Mouse (Mus musculus) urinary bladder, adult 2 months (tissue): ENCODE data around the gene Akap4. TPM values are rescaled to one million over a fixed set of nuclear protein-coding genes. Genes with fewer than 3 reads are reported as not detected.

Source experiments
- DNase-seq: peaks from one replicate; pipeline ENCODE4 v3.0.0; 2022; ENCODE audit warnings: low spot score
- polyA plus RNA-seq: library from polyadenylated mRNA; depleted of rRNA; stranded (reverse); fragments of >200 nt; gene quantifications from 2 replicates; pipeline ENCODE4 v1.2.3, GENCODE M21; 2012; rRNA removed

Akap4 gene
- polyA plus RNA-seq: not detected in 2 replicates

DNA sequence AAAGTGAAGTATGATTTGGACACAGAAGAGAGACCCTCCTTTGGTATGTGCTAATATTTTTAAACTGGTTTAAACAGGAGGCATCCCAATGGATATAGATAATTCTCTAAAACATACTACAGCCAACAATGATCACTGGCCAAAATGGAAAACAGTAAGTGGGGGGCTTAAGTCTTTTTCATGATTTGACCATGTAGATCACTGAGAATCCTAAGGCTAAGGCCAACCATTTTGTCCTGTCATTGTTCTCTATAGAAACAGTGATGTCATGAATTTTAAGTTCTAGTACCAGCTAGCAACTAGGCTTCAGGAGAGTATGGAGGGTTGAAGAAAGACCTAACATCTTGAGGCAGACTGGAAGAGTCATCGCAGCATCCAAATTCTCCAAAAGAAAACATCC lies at the start of gene Akap4:
Akap4 (plus strand) TSS at position 301 of the 400 bp plus-strand sequence.
- DNase-seq: no peak

DNA sequence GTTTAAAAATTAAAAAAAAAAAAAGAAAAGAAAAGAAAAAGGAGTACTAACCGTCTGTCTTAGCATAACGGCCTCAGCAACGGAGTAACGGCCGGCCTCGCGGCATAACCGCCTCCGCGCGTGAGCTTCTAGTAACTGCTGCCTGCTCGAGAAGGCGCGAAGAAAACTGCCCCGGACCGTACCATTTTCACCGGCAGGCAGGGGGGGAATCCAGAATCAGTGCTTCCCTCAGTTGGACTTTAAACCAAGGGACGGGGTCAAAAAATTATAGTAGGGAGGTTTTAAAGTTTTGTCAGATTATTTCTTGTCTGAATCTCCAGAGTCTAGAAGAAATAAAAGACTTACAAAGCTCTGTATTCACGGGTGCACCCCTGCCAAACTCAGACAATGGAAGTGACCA lies 25.8 kb upstream of the Akap4 start, which contains the start of gene Ccnb3:
Ccnb3 (minus strand) TSS at position 101 of the 400 bp plus-strand sequence.
- no peak for DNase-seq

DNA sequence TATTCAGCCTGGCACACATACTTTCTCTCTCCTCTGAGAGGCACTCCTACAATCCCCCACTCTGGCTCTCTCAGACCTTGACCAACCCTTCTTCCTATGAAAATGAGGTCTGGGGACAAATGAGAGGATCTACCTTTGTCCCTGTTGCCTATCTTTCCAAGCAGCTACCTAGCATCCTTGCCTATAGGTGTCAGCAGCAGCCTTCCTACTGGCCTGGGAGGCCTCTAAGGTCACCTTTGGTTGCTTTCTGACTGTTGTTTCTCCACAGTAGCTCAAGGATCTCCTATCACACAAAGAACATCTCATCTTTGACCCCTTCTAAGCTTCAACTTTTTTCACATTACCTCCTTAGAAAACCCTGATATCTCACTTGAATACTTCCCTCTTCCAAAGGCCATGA lies 10.3 kb upstream of the Akap4 start:
- no peak for DNase-seq

DNA sequence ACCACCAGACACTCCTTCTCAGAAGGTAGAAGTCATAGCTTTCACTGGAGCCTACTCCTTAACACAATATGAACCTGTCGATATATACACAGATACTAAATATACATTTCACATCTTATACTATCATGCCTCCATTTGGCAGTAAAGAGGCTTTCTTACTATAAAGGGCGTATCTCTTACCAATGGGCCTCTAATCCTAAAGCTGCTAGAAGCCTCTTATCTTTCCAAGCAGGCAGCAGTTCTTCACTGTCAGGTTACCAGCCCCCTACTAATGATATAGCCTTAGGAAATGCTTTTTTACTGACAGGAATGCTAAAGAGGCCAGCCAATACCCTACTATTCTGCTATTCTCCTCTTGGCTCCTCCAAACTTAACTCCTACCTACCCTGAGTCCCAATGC lies 9.7 kb upstream of the Akap4 start:
- DNase-seq: no peak

DNA sequence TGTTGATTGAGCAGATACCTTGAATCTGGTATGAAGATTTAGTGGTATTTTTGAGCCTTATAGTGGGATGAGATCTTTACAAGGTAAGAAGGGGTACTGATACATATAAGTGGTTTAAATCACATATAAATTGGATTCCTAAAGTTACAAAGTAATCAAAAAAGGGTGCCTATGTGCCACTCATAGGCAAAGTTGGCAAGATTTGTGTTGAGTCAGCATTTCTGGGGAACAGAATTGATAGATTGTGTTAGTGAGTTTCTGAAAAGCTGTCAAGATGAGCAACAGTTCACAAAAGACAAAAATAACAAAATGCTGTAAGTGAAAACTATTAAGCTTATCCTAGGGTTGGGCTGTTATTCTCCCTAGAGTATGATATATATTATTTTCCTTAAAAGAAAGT lies 3.2 kb upstream of the Akap4 start:
- no peak for DNase-seq

DNA sequence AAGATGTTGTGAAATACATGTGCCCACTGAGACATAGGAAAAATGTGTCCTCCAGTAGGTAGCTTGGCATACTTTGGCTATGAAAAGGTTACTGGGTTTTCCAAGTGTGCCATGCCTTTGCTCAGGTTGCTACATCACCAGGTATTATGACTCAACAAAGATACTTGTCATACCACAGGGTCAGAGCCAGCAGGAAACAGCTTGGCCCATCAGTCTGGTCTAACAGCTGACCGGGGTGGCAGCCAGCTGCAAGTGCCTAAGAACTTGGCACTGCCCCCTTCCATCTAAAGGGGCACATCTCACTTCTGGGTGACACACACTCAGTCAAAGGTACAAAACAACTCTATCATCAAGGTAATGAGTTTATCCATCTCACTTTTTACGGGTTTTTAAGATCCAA lies 683 bp downstream of the Akap4 start:
- DNase-seq: no peak

DNA sequence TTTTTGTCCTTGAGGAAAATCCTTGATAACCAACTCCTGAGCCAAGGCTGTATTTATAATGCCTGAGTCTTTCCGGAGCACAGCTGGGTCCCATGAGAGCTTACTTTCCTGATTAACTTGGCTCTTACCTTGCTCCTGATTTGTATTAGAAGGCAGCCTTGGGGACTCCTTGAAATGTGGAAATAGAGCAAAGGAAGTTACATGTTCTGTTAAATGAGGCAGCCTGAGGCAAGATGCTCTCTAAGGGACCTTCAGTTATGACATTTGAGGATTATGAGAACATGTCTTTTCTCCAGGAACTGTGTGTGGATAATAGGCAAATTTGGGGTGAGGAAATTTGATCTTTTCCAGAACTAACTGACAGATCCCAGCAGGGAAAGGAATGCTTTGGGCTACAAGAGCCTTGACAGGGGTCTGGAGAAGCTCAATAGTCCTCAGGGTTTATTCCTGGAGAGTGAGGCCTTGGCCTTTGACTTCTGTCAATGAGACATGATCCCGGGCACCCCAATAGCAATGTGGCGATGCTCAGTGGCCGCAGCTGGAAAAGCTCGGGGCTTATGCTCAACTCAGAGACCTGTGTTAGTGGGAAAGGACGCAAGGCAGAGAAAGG lies 12.6 kb downstream of the Akap4 start:
- no peak for DNase-seq

DNA sequence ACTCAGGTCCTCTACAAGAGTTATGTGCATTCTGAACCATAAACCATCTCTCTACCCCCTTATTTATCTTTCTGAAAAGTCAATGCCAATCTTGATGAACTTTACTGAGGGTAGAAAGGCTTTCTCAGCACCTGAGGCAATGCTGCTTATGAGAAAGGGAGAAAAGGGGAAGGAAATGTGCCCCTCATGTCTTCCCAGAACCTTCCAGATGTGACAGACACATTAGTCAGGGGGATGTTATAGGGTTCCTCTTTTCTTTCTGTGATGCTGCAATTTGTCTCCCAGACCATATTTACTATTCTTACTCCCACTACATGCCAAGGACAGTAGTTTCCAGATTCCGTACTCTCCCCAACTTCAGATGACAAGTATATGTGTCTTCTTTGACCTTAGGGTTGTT lies 18.6 kb downstream of the Akap4 start:
- no peak for DNase-seq

DNA sequence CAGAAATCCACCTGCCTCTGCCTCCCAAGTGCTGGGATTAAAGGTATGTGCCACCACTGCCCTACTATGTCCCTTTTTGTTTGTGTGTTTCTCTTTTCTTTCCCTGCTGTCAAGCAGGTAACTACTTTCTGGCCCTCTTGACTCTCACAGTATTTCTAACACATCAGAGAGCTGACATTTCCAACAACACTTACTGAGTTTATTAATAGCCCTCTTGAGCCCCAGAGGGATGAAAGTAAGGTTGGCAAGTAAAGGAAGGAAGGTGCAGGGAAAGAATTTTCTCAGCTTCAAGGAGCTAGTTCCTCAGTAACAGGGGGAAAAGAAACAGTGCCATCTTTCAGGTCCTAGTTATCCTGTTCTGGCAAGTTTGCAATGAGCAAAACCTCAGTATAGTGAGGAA lies 23.0 kb downstream of the Akap4 start:
- DNase-seq: no peak

DNA sequence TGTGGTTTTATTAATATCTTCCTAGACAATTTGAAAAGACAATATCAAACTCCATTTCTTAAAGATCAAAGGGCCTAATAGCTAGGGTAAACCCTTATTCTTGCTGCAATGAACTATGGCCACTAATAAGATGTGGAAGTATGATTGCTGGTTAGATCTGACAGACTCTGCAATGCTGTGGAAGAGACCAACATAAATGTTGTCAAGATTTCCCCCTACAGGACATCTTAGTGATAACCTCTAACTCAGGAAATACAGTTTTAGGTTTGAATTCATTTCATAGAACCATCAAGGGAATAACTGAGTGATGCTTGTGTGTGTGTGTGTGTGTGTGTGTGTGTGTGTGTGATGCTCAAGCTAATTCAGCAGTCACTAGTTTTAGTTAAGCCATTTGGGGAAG lies 35.0 kb downstream of the Akap4 start:
- no peak for DNase-seq

DNA sequence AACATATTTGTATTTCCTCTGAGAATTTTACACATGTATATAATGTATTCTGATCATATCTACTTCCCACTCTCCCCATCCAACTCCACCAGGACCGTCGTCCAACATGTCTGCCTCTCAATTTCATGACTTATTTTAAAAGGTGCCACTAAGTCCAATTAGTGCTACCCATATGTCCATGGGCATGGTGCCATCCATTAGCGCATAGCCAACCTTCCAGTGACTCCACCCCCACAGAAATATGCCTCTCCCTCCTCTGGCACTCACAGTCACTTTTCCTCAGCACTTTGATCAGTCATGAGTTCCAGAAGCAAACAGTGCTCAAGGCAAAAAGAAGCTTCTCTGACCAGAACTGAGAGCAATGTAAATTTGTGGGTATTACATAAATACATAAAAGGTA lies 47.6 kb downstream of the Akap4 start:
- DNase-seq: no peak

DNA sequence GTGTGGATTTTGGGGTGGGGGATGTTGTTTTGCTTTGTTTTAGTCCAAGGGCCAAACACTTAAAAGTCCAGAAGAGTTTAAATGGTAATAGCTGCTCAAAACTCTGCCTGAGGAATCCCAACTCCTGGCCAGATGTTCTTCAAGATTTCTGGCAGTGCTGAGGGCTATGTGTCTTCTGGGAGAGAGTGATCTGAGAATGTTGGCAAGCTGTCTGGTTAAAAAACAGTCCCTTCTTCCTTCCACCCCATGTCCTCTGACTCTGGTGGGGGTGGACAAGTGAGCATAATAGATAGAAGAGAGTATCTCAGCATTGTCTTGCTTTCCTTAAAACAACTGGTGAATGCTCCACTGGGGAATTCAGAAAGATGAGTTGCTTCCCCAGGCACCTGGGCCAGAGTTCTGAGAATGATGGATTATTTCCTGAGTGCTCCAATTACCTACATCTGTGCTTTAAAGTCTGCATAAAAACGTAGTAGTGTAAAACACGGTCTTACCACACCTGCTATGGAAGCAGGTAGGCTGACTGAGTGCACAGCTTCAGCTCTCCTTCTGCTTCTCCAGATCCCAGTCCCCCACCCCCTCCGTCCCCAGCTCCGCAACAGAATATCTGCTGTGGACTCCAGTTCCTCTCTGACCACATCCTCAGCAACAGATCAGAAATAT lies 54.4 kb downstream of the Akap4 start:
- no peak for DNase-seq

Other genes starting within 250 kb of the Akap4 start
- gene Ccnb3, start 25.9 kb upstream of the Akap4 start, polyA plus RNA-seq: not detected in 2 replicates